Mouse (Mus musculus) thymus, postnatal 25 days (tissue): Measurements from ENCODE around the gene Pced1b.
A peak's percentile ranks its signal among the peaks of the same experiment; 100 is the strongest.

Experiments used
- DNase-seq: peaks from one replicate; pipeline ENCODE4 v3.0.0; 2022

Pced1b gene

GRCm38 (mm10) chr15:97407496-97408454 is 160.9 kb downstream of the Pced1b start:
- DNase-seq, result no peak

DNA sequence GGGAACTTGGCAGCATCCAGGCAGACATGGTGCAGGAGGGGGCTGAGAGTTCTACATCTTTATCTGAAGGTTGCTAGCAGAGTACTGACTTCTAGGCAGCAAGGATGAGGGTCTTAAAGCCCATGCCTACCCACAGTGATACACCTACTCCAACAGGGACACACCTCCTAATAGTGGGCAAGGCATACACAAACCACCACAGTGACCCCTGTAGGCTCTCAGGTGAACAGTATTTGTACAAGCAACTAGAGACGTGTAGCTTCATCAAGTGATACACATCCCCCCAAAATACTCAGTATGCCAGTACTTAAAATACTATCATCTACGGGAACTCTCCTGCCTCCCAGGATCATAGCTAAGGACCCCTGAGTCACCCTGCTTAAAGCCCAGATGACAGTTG is 164.2 kb downstream of the Pced1b start:
- no peak for DNase-seq

DNA sequence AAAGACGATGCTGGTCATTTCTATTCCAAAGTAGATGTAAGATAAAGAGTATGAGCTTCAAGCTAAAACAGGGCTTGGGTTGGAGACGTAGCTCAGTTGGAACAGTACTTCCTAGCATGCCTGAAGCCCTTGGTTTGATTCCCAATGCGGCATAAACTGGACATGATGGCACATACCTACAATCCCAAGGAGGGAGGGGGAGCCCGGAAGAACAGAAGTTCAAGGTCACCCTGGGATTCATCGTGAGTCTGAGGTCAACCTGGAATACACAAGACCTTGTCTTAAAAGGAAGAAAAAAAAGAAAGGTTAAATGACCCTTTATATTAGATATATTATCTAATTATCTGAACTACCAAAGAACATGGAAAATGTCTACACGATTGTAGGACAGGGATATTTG is 164.8 kb downstream of the Pced1b start:
- no peak for DNase-seq

- DNase-seq, result no peak
These were observed 165.4 kb downstream of the Pced1b start for GRCm38 (mm10) chr15:97412308-97412707.

DNA sequence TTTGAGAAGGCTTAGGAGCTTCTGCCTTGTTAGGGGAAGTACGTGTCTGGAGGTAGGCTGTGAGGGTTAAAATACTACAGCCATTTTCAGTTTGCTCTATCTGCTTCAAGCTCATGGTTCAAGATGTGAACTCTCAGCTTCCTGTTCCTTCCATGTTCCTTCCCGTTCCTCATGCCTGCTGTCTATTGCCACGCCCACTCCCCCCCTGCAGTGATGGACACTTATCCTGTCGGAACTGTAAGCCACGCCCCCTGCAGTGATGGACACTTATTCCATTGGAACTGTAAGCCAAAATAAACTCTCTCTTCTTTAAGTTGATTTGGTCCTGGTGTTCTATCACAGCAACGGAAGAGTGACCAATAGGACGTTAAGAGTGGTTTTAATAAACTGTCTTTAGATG is 166.0 kb downstream of the Pced1b start:
- no peak for DNase-seq

DNA sequence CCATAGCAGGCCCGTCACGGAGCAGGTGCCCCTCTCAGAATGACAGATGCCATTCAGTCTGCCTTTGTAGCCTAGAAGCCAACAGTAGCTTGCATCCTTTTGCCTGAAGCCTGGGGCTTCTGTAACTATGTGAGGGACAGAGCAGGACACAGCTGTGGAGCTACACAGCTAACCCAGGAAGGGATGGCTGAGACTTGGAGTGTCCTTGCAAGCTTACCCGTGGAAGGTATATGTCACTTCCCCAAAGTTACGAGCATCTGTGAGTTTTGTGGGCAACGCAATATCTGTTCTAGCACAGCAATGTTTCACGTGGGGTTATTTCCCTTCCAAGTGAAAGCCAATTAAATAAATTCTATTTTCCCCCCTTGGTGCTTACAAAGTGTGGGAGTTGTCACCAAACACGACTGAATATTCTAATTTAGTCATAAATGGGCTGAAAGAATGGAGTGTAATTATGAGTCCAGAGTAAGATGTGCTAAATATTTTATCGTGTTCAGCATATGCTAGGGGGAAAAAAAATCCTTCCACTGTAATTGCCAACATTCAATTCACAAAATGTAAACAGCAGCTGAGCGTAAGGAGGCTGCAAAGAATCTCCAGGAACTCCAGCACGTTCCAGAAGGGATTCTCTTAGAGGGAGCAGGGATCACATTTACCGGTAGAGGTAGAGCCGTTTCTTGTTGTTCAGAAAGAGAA is 168.0 kb downstream of the Pced1b start:
- no peak for DNase-seq

GRCm38 (mm10) chr15:97415426-97415946 is 168.6 kb downstream of the Pced1b start:
- DNase-seq, result no peak

DNA sequence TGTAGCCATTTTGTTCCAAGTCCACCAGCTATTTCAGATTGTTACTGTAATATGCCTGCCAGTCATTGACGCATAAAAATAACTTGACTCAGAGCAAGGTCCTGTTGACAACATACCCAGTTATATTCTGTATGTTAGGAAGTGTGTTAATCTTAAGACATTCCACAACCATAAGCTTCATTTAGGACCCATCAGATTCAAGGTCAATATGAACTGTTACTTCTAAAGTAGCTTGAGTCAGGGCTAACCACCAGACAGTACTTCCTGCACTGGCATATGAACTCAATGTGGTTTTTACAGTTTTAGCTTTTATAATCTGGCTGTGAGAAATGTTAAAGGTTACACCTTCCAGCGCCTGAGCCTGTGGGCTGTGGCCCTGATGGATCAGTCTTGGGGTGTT is 173.4 kb downstream of the Pced1b start:
- no peak for DNase-seq

DNA sequence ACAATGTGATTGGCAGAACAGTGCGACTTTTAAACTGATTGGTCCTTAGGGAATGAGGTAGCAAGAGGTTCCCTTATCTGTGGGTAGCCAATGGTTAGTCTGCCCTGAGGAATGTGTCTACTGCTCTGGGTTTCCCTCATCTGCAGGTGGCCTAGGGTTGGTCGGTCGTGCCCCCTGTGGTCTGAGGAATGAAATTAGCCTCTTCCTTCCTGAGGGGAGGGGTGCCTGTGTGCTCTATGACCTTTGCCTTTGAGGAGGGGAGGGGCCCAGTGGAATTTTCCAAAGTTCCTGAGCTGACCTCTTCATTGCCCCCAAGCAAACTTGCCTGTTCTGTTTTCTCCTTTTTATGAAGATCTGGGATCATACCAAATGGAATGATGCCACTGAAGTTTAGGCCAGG is 174.6 kb downstream of the Pced1b start:
- no peak for DNase-seq

GRCm38 (mm10) chr15:97422212-97422944 is 175.5 kb downstream of the Pced1b start:
- DNase-seq, result no peak

DNA sequence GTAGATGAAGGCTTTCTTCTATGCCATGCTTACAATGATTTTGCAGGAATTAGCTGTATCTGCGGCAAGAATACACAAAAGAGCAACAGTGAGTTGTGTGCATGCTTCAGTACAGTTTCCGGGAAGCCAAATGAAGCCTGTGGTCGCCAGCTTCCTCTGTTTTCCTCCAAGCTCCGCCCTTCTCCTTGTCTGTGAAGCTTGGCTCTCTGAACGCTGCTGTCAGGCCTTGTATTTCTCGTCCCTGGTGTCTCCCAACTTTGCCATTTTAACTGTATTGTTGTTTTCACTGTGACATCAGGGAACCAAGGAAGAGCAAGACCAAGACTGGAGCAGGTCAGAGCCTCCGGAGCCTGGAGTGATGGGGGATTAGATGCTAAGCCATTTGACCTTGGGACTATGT is 177.5 kb downstream of the Pced1b start:
- peak; percentile 72 for DNase-seq

GRCm38 (mm10) chr15:97424961-97425360 is 178.1 kb downstream of the Pced1b start:
- DNase-seq, result peak; percentile 24

GRCm38 (mm10) chr15:97429201-97429900 is 182.4 kb downstream of the Pced1b start:
- peak; percentile 14 for DNase-seq

- DNase-seq, result no peak
These were observed 184.6 kb downstream of the Pced1b start for GRCm38 (mm10) chr15:97431533-97431932.

GRCm38 (mm10) chr15:97432221-97432620 is 185.3 kb downstream of the Pced1b start:
- no peak for DNase-seq
